Mouse (Mus musculus) MEL (cell line): ENCODE data around the gene Slc35g1. TPM values are rescaled to one million over a fixed set of nuclear protein-coding genes. Genes with fewer than 3 reads are reported as not detected.

ENCODE experiments used
- DNase-seq: peaks from one replicate; pipeline ENCODE4 v3.0.0; 2011; ENCODE audit warnings: low read depth, low spot score
- H3K27ac ChIP-seq: 2 replicates; pipeline ENCODE4 v1.5.1; 2012; ENCODE audit warnings: low read depth, mild to moderate bottlenecking, control low read depth, low read length, moderate library complexity; ENCODE audit not compliant: control insufficient read depth
- H3K27me3 ChIP-seq, 2 experiments: fragments of 150-350 bp in 1 of 2; sonication (generic) in 1 of 2; 2 replicates each; pipeline ENCODE4 v1.6.1; 2012; ENCODE audit warnings: low read length in 2 of 2, mild to moderate bottlenecking in 2 of 2, improper control_type of control experiment in 1 of 2, moderate library complexity in 1 of 2; ENCODE audit not compliant: insufficient read depth in 2 of 2, control insufficient read depth in 1 of 2
- H3K36me3 ChIP-seq, 2 experiments: 2 replicates each; pipeline ENCODE4 v1.6.1; 2012 to 2014; ENCODE audit warnings: low read length in 2 of 2, improper control_type of control experiment in 1 of 2, inconsistent platforms in 1 of 2, mild to moderate bottlenecking in 1 of 2; ENCODE audit not compliant: insufficient read depth in 2 of 2, control insufficient read depth in 1 of 2
- H3K4me1 ChIP-seq, 2 experiments: fragments of 150-350 bp in 1 of 2; sonication (generic) in 1 of 2; 2 replicates each; pipeline ENCODE4 v1.6.1; 2012; ENCODE audit warnings: low read length in 2 of 2, improper control_type of control experiment in 1 of 2, mild to moderate bottlenecking in 1 of 2; ENCODE audit not compliant: insufficient read depth in 2 of 2, control insufficient read depth in 1 of 2
- H3K4me3 ChIP-seq, 2 experiments: fragments of 150-350 bp in 1 of 2; sonication (generic) in 1 of 2; 2 replicates each; pipeline ENCODE4 v1.5.1; 2012; ENCODE audit warnings: low read depth in 2 of 2, low read length in 2 of 2, mild to moderate bottlenecking in 2 of 2, moderate library complexity in 2 of 2, control low read depth in 1 of 2, improper control_type of control experiment in 1 of 2; ENCODE audit not compliant: control insufficient read depth in 1 of 2, insufficient read depth in 1 of 2
- H3K79me2 ChIP-seq: 2 replicates; pipeline ENCODE4 v1.6.1; 2012; ENCODE audit warnings: mild to moderate bottlenecking, low read length, moderate library complexity; ENCODE audit not compliant: control insufficient read depth, poor library complexity, insufficient read depth
- H3K9ac ChIP-seq: 2 replicates; pipeline ENCODE4 v1.6.1; 2012; ENCODE audit warnings: low read depth, mild to moderate bottlenecking, control low read depth, low read length, moderate library complexity; ENCODE audit not compliant: control insufficient read depth, poor library complexity, severe bottlenecking
- H3K9me3 ChIP-seq: fragments of 150-350 bp; sonication (generic); replicated peaks from 2 replicates; pipeline ENCODE4 v1.6.1; 2012; ENCODE audit warnings: mild to moderate bottlenecking, low read length, improper control_type of control experiment, moderate library complexity; ENCODE audit not compliant: insufficient read depth
- CTCF ChIP-seq, 3 experiments: IDR thresholded peaks in 2 of 3; conservative IDR thresholded peaks in 1 of 3; 2 replicates each; pipeline ENCODE4 v1.5.1; 2011 to 2012; ENCODE audit warnings: low read length in 3 of 3, low read depth in 2 of 3, mild to moderate bottlenecking in 2 of 3, improper control_type of control experiment in 1 of 3, inconsistent platforms in 1 of 3, mixed read lengths in 1 of 3, moderate library complexity in 1 of 3; ENCODE audit not compliant: control insufficient read depth in 1 of 3, insufficient read depth in 1 of 3, poor library complexity in 1 of 3, severe bottlenecking in 1 of 3
- E2F4 ChIP-seq: IDR thresholded peaks from 2 replicates; pipeline ENCODE4 v1.6.1; 2011; ENCODE audit warnings: low read depth, low read length, improper control_type of control experiment, borderline replicate concordance
- ELF1 ChIP-seq: IDR thresholded peaks from 2 replicates; pipeline ENCODE4 v1.6.1; 2014; ENCODE audit warnings: low read depth, mild to moderate bottlenecking, inconsistent platforms, low read length, improper control_type of control experiment, moderate library complexity
- GATA1 ChIP-seq: IDR thresholded peaks from 2 replicates; pipeline ENCODE4 v1.6.1; 2011; ENCODE audit warnings: low read depth, low read length, improper control_type of control experiment
- JUND ChIP-seq: IDR thresholded peaks from 2 replicates; pipeline ENCODE4 v1.6.1; 2011; ENCODE audit warnings: low read depth, mild to moderate bottlenecking, improper control_type of control experiment, low read length
- MAX ChIP-seq: IDR thresholded peaks from 2 replicates; pipeline ENCODE4 v1.6.1; 2011; ENCODE audit warnings: low read length, improper control_type of control experiment
- MYB ChIP-seq: IDR thresholded peaks from 2 replicates; pipeline ENCODE4 v1.6.1; 2011; ENCODE audit warnings: mild to moderate bottlenecking, low read depth, low read length, improper control_type of control experiment
- MYC ChIP-seq: IDR thresholded peaks from 2 replicates; pipeline ENCODE4 v1.6.1; 2011; ENCODE audit warnings: low read depth, mild to moderate bottlenecking, low read length, improper control_type of control experiment, moderate library complexity
- POLR2A ChIP-seq, 2 experiments: IDR thresholded peaks; 2 replicates each; pipeline ENCODE4 v1.6.1; 2011 to 2012; ENCODE audit warnings: low read length in 2 of 2, mild to moderate bottlenecking in 2 of 2, control low read depth in 1 of 2, improper control_type of control experiment in 1 of 2, low read depth in 1 of 2, moderate library complexity in 1 of 2; ENCODE audit not compliant: control insufficient read depth in 1 of 2, insufficient read depth in 1 of 2, poor library complexity in 1 of 2
- POLR2AphosphoS5 ChIP-seq: IDR thresholded peaks from 2 replicates; pipeline ENCODE4 v1.6.1; 2012; ENCODE audit warnings: low read depth, borderline replicate concordance, mild to moderate bottlenecking, inconsistent platforms, low read length, moderate library complexity, mixed read lengths
- RAD21 ChIP-seq: IDR thresholded peaks from 2 replicates; pipeline ENCODE4 v1.6.1; 2011; ENCODE audit warnings: mild to moderate bottlenecking, low read depth, low read length, improper control_type of control experiment
- RCOR1 ChIP-seq: IDR thresholded peaks from 2 replicates; pipeline ENCODE4 v1.6.1; 2012; ENCODE audit warnings: low read depth, mild to moderate bottlenecking, inconsistent platforms, low read length, improper control_type of control experiment
- SIN3A ChIP-seq: IDR thresholded peaks from 2 replicates; pipeline ENCODE4 v1.6.1; 2012; ENCODE audit warnings: low read length, improper control_type of control experiment, inconsistent platforms
- SMC3 ChIP-seq: IDR thresholded peaks from 2 replicates; pipeline ENCODE4 v1.6.1; 2011; ENCODE audit warnings: low read depth, low read length, improper control_type of control experiment
- TAL1 ChIP-seq: IDR thresholded peaks from 2 replicates; pipeline ENCODE4 v1.6.1; 2012; ENCODE audit warnings: mild to moderate bottlenecking, inconsistent platforms, low read length, moderate library complexity, mixed read lengths
- TBP ChIP-seq: IDR thresholded peaks from 2 replicates; pipeline ENCODE4 v1.8.0; 2011; ENCODE audit warnings: low read depth, low read length, improper control_type of control experiment
- UBTF ChIP-seq: IDR thresholded peaks from 2 replicates; pipeline ENCODE4 v1.6.1; 2012; ENCODE audit warnings: low read depth, mild to moderate bottlenecking, inconsistent platforms, low read length, improper control_type of control experiment, moderate library complexity, borderline replicate concordance; ENCODE audit not compliant: insufficient read depth
- USF1 ChIP-seq: IDR thresholded peaks from 2 replicates; pipeline ENCODE4 v1.6.1; 2014; ENCODE audit warnings: low read depth, mild to moderate bottlenecking, inconsistent platforms, low read length, improper control_type of control experiment, moderate library complexity
- USF2 ChIP-seq, 2 experiments: IDR thresholded peaks; 2 replicates each; pipeline ENCODE4 v1.6.1; 2011 to 2012; ENCODE audit warnings: improper control_type of control experiment in 2 of 2, low read length in 2 of 2, borderline replicate concordance in 1 of 2, inconsistent platforms in 1 of 2, low read depth in 1 of 2, mild to moderate bottlenecking in 1 of 2; ENCODE audit not compliant: insufficient read depth in 1 of 2
- ZC3H11A ChIP-seq: IDR thresholded peaks from 2 replicates; pipeline ENCODE4 v1.6.1; 2012; ENCODE audit warnings: low read depth, mild to moderate bottlenecking, inconsistent platforms, low read length, improper control_type of control experiment
- ZKSCAN1 ChIP-seq: IDR thresholded peaks from 2 replicates; pipeline ENCODE4 v1.6.1; 2012; ENCODE audit warnings: low read depth, mild to moderate bottlenecking, inconsistent platforms, low read length, improper control_type of control experiment, moderate library complexity
- ZNF384 ChIP-seq: IDR thresholded peaks from 2 replicates; pipeline ENCODE4 v1.6.1; 2012; ENCODE audit warnings: low read depth, mild to moderate bottlenecking, inconsistent platforms, low read length, improper control_type of control experiment
- polyA plus RNA-seq, 2 experiments: library from polyadenylated mRNA; stranded (reverse) in 1 of 2; unstranded in 1 of 2; fragments of >175 nt in 1 of 2; fragments of >200 nt in 1 of 2; gene quantifications; 2 replicates each; pipeline versions ENCODE4 v1.2.1 to v1.2.4; 2012; ENCODE audit warnings: low replicate concordance in 2 of 2, low read depth in 1 of 2; ENCODE audit not compliant: insufficient read length in 2 of 2, insufficient read depth in 1 of 2, missing spikeins in 1 of 2
- total RNA-seq: library from RNA; depleted of rRNA; stranded (reverse); fragments of 300-350 nt; gene quantifications from 2 replicates; pipeline ENCODE4 v1.2.3, GENCODE M21; 2012

Gene Slc35g1
- total and polyA plus RNA-seq, 3 experiments: 15.7 to 19.0 TPM; not detected in 1

GRCm38 (mm10) chr19:38424581-38424980, 28.8 kb downstream of the Slc35g1 start:
- Histone ChIP-seq H3K4me3 (no peak overlapping the region), H3K9me3 (no peaks in the 10 kb centered on the region), H3K4me1 (no peaks in the 10 kb centered on the region), H3K36me3 (no peaks in the 10 kb centered on the region), H3K27me3 (no peaks in the 10 kb centered on the region), H3K79me2 (no peaks in the 10 kb centered on the region), H3K27ac (no peak overlapping the region), H3K9ac (no peak overlapping the region)
- no peak for DNase-seq
- TF ChIP-seq USF2 (IDR thresholded peaks at IDR 0.05; ENCODE audit: borderline replicate concordance in 1 of 2, insufficient read depth in 1 of 2, low read depth in 1 of 2, low read length in 2 of 2): no peak
- TF ChIP-seq SIN3A: no peak
- TF ChIP-seq ZKSCAN1: no peak
- TF ChIP-seq RCOR1: no peak
- TF ChIP-seq E2F4: no peak

- no peak overlapping the region for H3K4me3 ChIP-seq
- H3K4me1 ChIP-seq: peaks cover 0 to 10% of the 10 kb centered on the region in 2 experiments; a peak in 1 of 4 replicates
- DNase-seq: peak; percentile 70
- H3K79me2 ChIP-seq: no peaks in the 10 kb centered on the region
- H3K36me3 ChIP-seq: no peaks in the 10 kb centered on the region; a peak in 2 of 4 replicates
- H3K9me3 ChIP-seq: no peaks in the 10 kb centered on the region
- H3K9ac ChIP-seq: no peak overlapping the region
- H3K27me3 ChIP-seq: no peaks in the 10 kb centered on the region
- no peak for TF ChIP-seq TAL1
- no peak for TF ChIP-seq POLR2AphosphoS5
- TF ChIP-seq GATA1: peak; percentile 65
- no peak for TF ChIP-seq USF2 (IDR thresholded peaks at IDR 0.05; ENCODE audit: borderline replicate concordance in 1 of 2, insufficient read depth in 1 of 2, low read depth in 1 of 2, low read length in 2 of 2)
- peak; percentile 71 for TF ChIP-seq ZC3H11A
- no peak for TF ChIP-seq E2F4
- TF ChIP-seq SMC3: peak; percentile 73
- no peak for TF ChIP-seq TBP
- TF ChIP-seq ZNF384: peak; percentile 30; the same call in 1 of the 2 replicates
- TF ChIP-seq CTCF (IDR thresholded peaks at IDR 0.05 in 2 of 3, conservative IDR thresholded peaks at IDR 0.05 in 1 of 3; ENCODE audit: control insufficient read depth in 1 of 3, insufficient read depth in 1 of 3, low read depth in 2 of 3, low read length in 3 of 3, poor library complexity in 1 of 3, severe bottlenecking in 1 of 3): peak; percentile 43 to 83 (median 46)
- TF ChIP-seq RAD21: peak; percentile 87
- H3K27ac ChIP-seq: no peak overlapping the region
Observed at GRCm38 (mm10) chr19:38429269-38429668, 33.5 kb downstream of the Slc35g1 start.

GRCm38 (mm10) chr19:38430475-38430874, 34.7 kb downstream of the Slc35g1 start:
- no peaks in the 10 kb centered on the region for H3K27me3 ChIP-seq
- no peak for TF ChIP-seq MYB
- no peak for TF ChIP-seq POLR2AphosphoS5
- no peak for TF ChIP-seq USF1
- TF ChIP-seq MYC: no peak
- no peak for TF ChIP-seq UBTF
- no peak for TF ChIP-seq ELF1
- no peak for TF ChIP-seq TBP
- no peak for TF ChIP-seq JUND
- no peak for TF ChIP-seq POLR2A (IDR thresholded peaks at IDR 0.05; ENCODE audit: control insufficient read depth in 1 of 2, insufficient read depth in 1 of 2, low read depth in 1 of 2, low read length in 2 of 2, poor library complexity in 1 of 2)
- TF ChIP-seq MAX: no peak
- H3K36me3 ChIP-seq: no peaks in the 10 kb centered on the region; a peak in 2 of 4 replicates
- H3K4me3 ChIP-seq: no peak overlapping the region
- H3K4me1 ChIP-seq: peaks cover 0 to 10% of the 10 kb centered on the region in 2 experiments; a peak in 1 of 4 replicates
- DNase-seq: no peak
- H3K9me3 ChIP-seq: no peaks in the 10 kb centered on the region
- H3K27ac ChIP-seq: no peak overlapping the region
- no peak overlapping the region for H3K9ac ChIP-seq
- no peaks in the 10 kb centered on the region for H3K79me2 ChIP-seq
